Mouse (Mus musculus): ENCODE data around the gene Trim3. TPM values are rescaled to one million over a fixed set of nuclear protein-coding genes. Genes with fewer than 3 reads are reported as not detected.

The Trim3 gene
- total RNA-seq, 4 experiments from 2014 or later: 24.0 to 50.0 (median 38.6) TPM

GRCm38 (mm10) chr7:105608467-105608866 is 24.9 kb downstream of the Trim3 start:
- no peak for DNase-seq

GRCm38 (mm10) chr7:105602860-105603623 is 30.3 kb downstream of the Trim3 start:
- peak; percentile 57 for DNase-seq

GRCm38 (mm10) chr7:105590097-105590496 is 43.3 kb downstream of the Trim3 start:
- no peak for DNase-seq

GRCm38 (mm10) chr7:105588325-105588912 is 45.0 kb downstream of the Trim3 start:
- no peak for DNase-seq

- DNase-seq: no peak
Observed at GRCm38 (mm10) chr7:105581959-105582358, 51.4 kb downstream of the Trim3 start.

GRCm38 (mm10) chr7:105581094-105581703 is 52.2 kb downstream of the Trim3 start, which contains the start of gene Apbb1:
TSS of gene Apbb1 (minus strand) at chr7:105581653.
- peak; percentile 41 for DNase-seq

GRCm38 (mm10) chr7:105580627-105581089 is 52.7 kb downstream of the Trim3 start:
- DNase-seq: no peak

GRCm38 (mm10) chr7:105578481-105578880 is 54.9 kb downstream of the Trim3 start:
- DNase-seq: no peak

- DNase-seq: no peak
Observed at GRCm38 (mm10) chr7:105577377-105577871, 55.9 kb downstream of the Trim3 start.

GRCm38 (mm10) chr7:105576166-105576748 is 57.1 kb downstream of the Trim3 start:
- DNase-seq: no peak

GRCm38 (mm10) chr7:105574537-105574936 is 58.8 kb downstream of the Trim3 start:
- DNase-seq: no peak

- no peak for DNase-seq
Observed at GRCm38 (mm10) chr7:105572949-105573348, 60.4 kb downstream of the Trim3 start.

GRCm38 (mm10) chr7:105570756-105571155 is 62.6 kb downstream of the Trim3 start:
- DNase-seq: no peak

GRCm38 (mm10) chr7:105569512-105570496 is 63.6 kb downstream of the Trim3 start:
- no peak for DNase-seq

GRCm38 (mm10) chr7:105568988-105569471 is 64.3 kb downstream of the Trim3 start:
- DNase-seq: no peak

- no peak for DNase-seq
Observed at GRCm38 (mm10) chr7:105568583-105568982, 64.8 kb downstream of the Trim3 start.

- DNase-seq: no peak
Observed at GRCm38 (mm10) chr7:105565071-105565836, 68.1 kb downstream of the Trim3 start.

GRCm38 (mm10) chr7:105563367-105563766 is 70.0 kb downstream of the Trim3 start:
- DNase-seq: no peak

- DNase-seq: no peak
Observed at GRCm38 (mm10) chr7:105562317-105562716, 71.1 kb downstream of the Trim3 start.

GRCm38 (mm10) chr7:105559016-105559415 is 74.4 kb downstream of the Trim3 start:
- no peak for DNase-seq

GRCm38 (mm10) chr7:105557671-105558070 is 75.7 kb downstream of the Trim3 start:
- DNase-seq: no peak

All from adrenal gland, adult 8-10 months (tissue).